In the genomic region with DNA sequence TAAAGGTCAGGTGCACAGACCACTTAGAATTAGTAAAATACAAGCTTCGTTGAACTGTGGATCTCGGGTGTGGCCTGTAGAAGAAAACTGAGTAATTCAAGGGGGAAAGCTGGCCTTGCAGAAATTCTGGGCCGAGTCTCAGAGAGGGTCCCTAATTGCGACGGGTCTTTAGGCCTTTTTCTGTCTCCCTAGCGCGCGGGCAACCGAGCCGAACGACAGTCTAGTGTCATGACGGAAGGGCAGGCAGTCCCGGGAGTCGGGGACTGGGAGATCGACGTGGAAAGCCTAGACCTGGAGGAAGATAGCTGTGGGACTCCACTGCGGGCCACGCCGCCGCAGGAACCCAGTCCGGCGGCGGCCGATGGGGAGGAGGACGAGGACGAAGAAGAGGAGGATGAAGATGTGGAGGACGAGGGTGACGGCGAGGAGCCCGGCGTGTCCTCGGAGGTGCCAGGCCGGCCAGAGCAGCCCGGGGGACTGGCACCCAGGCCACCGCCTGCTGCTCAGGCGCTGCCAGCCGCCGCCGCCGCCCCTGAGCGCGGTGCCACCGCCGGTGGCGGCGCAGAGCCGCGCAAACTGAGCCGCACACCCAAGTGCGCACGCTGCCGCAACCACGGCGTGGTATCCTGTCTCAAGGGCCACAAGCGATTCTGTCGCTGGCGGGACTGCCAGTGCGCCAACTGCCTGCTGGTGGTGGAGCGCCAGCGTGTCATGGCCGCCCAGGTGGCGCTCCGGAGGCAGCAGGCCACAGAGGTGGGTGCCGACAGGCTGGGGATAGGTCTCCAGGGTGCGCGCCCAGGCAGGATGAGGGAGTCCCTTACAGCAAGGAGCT, we compare ENCODE assay signal across 8 mouse cellular contexts. TPM values are rescaled to one million over a fixed set of nuclear protein-coding genes. Genes with fewer than 3 reads are reported as not detected.
DNase-seq lines count a peak whose midpoint lies in the region; ATAC-seq lines count a peak whose summit lies in the region.

No protein-coding gene starts in this region.

- under 1% methylated on average over 65 of the region's 66 CpGs for WGBS in heart, embryonic 11.5 days (ENCODE audit: insufficient replicate concordance)
- WGBS in kidney, embryonic 16.5 days = under 1% methylated on average over 66 of the region's 66 CpGs
- under 1% methylated on average over 62 of the region's 66 CpGs for WGBS in midbrain, embryonic 13.5 days

- H3K4me1 ChIP-seq in heart, embryonic 11.5 days (ENCODE audit: control insufficient read depth, insufficient read depth, low read length) = peaks cover 10% of the 10 kb centered on the region
- peaks cover 18% of the 10 kb centered on the region for H3K4me1 ChIP-seq in kidney, embryonic 16.5 days (ENCODE audit: insufficient read depth, low read length)
- H3K4me1 ChIP-seq in midbrain, embryonic 13.5 days (replicated peaks) = peaks cover 23% of the 10 kb centered on the region

- no peak overlapping the region for H3K27ac ChIP-seq in heart, embryonic 11.5 days (ENCODE audit: low read depth, low read length)
- H3K27ac ChIP-seq in kidney, embryonic 16.5 days (ENCODE audit: low read length) = no peak overlapping the region
- H3K27ac ChIP-seq in midbrain, embryonic 13.5 days = no peak overlapping the region

- no peaks in the 10 kb centered on the region for H3K36me3 ChIP-seq in heart, embryonic 11.5 days (ENCODE audit: control insufficient read depth, insufficient read depth, low read length)
- H3K36me3 ChIP-seq in kidney, embryonic 16.5 days (ENCODE audit: insufficient read depth, low read length) = no peaks in the 10 kb centered on the region
- no peaks in the 10 kb centered on the region for H3K36me3 ChIP-seq in midbrain, embryonic 13.5 days

- peak overlapping the region; percentile 56 for H3K4me3 ChIP-seq in heart, embryonic 11.5 days (ENCODE audit: low read depth, low read length)
- H3K4me3 ChIP-seq in kidney, embryonic 16.5 days (ENCODE audit: low read length) = peak overlapping the region; percentile 45
- H3K4me3 ChIP-seq in midbrain, embryonic 13.5 days (replicated peaks) = peak overlapping the region; percentile 41

- DNase-seq in adrenal gland, adult (ENCODE audit: inconsistent age in 2 of 2, low spot score in 1 of 2) = peak; percentile 14 to 74
- DNase-seq in adrenal gland, adult 8-10 months = no peak
- peak; percentile 25 to 31 for DNase-seq in right cerebral cortex, postnatal 10 days (ENCODE audit: low spot score in 2 of 2)
- no peak for DNase-seq in right cerebral cortex, postnatal 36 days (ENCODE audit: low spot score in 2 of 2)

- ATAC-seq in heart, embryonic 11.5 days (replicated peaks; ENCODE audit: insufficient number of reproducible peaks, low FRiP score, low TSS enrichment) = no peak
- ATAC-seq in kidney, embryonic 16.5 days (ENCODE audit: low FRiP score, low TSS enrichment) = peak; percentile 55; the same call in 1 of the 2 replicates
- no peak for ATAC-seq in midbrain, embryonic 13.5 days
- ATAC-seq in activated CD4-positive, CD25-positive, alpha-beta regulatory T cell, adult 4 months = no peak

- peak overlapping the region; percentile 22; the same call in 1 of the 2 replicates for H3K9ac ChIP-seq in heart, embryonic 11.5 days (ENCODE audit: low read depth, low read length)
- no peak overlapping the region for H3K9ac ChIP-seq in kidney, embryonic 16.5 days (replicated peaks; ENCODE audit: low read length)
- no peak overlapping the region for H3K9ac ChIP-seq in midbrain, embryonic 13.5 days (replicated peaks)

- peaks cover 94% of the 10 kb centered on the region for H3K27me3 ChIP-seq in heart, embryonic 11.5 days (ENCODE audit: control insufficient read depth, insufficient read depth, low read length)
- H3K27me3 ChIP-seq in kidney, embryonic 16.5 days (ENCODE audit: insufficient read depth, low read length) = peaks cover 97% of the 10 kb centered on the region
- peaks cover 98% of the 10 kb centered on the region for H3K27me3 ChIP-seq in midbrain, embryonic 13.5 days

- H3K4me2 ChIP-seq in heart, embryonic 11.5 days = peak overlapping the region; percentile 91
- H3K4me2 ChIP-seq in kidney, embryonic 16.5 days (replicated peaks; ENCODE audit: low read depth, low read length) = peak overlapping the region; percentile 60
- H3K4me2 ChIP-seq in midbrain, embryonic 13.5 days (replicated peaks) = peak overlapping the region; percentile 61

- no peaks in the 10 kb centered on the region for H3K9me3 ChIP-seq in heart, embryonic 11.5 days (replicated peaks; ENCODE audit: control insufficient read depth, low read length)
- H3K9me3 ChIP-seq in kidney, embryonic 16.5 days (ENCODE audit: low read length) = no peaks in the 10 kb centered on the region
- H3K9me3 ChIP-seq in midbrain, embryonic 13.5 days = no peaks in the 10 kb centered on the region

RNA-seq across cellular contexts. Expression of a gene that starts 1.2 kb away (rescaled TPM):
- total RNA-seq in adrenal gland, adult 8-10 months (2022) = 10 to 100 TPM in 1 of 4 experiments, 1 to 10 TPM in 3; 2.6 to 12.0 (median 5.7) TPM
- polyA plus RNA-seq in heart, embryonic 11.5 days (2014; fragmentation: Nextera tagmentation; extraction: Ambion mirVana) = 0.72 and 0.79 TPM in 2 replicates
- polyA plus RNA-seq in kidney, embryonic 16.5 days (2015; fragmentation: Nextera tagmentation; extraction: Ambion mirVana) = 2.4 and 3.5 TPM in 2 replicates
- 0.19 TPM in 1 of 2 replicates, not detected in the other for polyA plus RNA-seq in midbrain, embryonic 13.5 days (2015; fragmentation: Nextera tagmentation; extraction: Ambion mirVana)
- not detected for polyA plus RNA-seq in activated CD4-positive, CD25-positive, alpha-beta regulatory T cell, adult 4 months (2017; shearing (Covaris generic))

Comparison
In these comparisons a context has a peak if more than half of its experiments do, and no peak if none do; other contexts are left out.
1. DNase-seq: peak in adrenal gland, adult (2 of 2) and right cerebral cortex, postnatal 10 days (2 of 2); none in adrenal gland, adult 8-10 months (single experiment) and right cerebral cortex, postnatal 36 days (0 of 2).
2. Peak in every context shown above with its lines, with median percentiles within 50 percentile points of each other: H3K4me2 ChIP-seq and H3K4me3 ChIP-seq.